Mouse (Mus musculus) E14TG2a.4 (cell line): Measurements from ENCODE around the gene Rb1.

Source experiments
- H3K27me3 ChIP-seq: 2 replicates; pipeline ENCODE4 v1.6.1; 2014; ENCODE audit warnings: low read length, control low read depth; ENCODE audit not compliant: insufficient read depth
- H3K36me3 ChIP-seq: 2 replicates; pipeline ENCODE4 v1.6.1; 2014; ENCODE audit warnings: low read length, control low read depth; ENCODE audit not compliant: insufficient read depth
- H3K4me1 ChIP-seq: replicated peaks from 2 replicates; pipeline ENCODE4 v1.6.1; 2014; ENCODE audit warnings: low read depth, low read length, control low read depth
- H3K4me3 ChIP-seq: replicated peaks from 2 replicates; pipeline ENCODE4 v1.5.1; 2014; ENCODE audit warnings: mild to moderate bottlenecking, low read length
- H3K9me3 ChIP-seq: 2 replicates; pipeline ENCODE4 v1.6.1; 2014; ENCODE audit warnings: low read length, control low read depth
- CTCF ChIP-seq: conservative IDR thresholded peaks from 2 replicates; pipeline ENCODE4 v1.5.1; 2014; ENCODE audit warnings: low read length
- NANOG ChIP-seq: IDR thresholded peaks from 2 replicates; pipeline ENCODE4 v1.6.1; 2014; ENCODE audit warnings: borderline replicate concordance, low read length, mixed read lengths
- POU5F1 ChIP-seq: IDR thresholded peaks from 2 replicates; pipeline ENCODE4 v1.6.1; 2014; ENCODE audit warnings: low read length, borderline replicate concordance

Gene Rb1

DNA sequence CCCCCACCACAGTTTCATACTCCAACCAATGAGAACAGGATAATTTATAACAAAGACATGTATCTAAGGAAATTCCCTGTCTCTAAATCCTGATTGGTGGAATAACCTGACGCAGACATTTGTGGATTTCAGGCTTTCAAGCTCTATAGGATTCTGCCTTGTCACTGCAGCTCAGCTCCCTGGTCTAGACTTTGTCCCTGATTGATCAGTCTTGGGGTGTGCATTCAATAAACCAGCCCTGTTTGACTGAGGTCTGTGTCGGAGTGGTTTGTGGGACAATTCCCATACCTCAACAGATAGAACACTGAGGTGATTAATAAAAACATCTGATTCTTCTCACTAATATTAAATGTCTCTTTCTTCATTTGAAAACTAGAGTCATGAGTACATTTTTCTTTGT lies 75.6 kb downstream of the Rb1 start:
- Histone ChIP-seq H3K27me3 (no peaks in the 10 kb centered on the region), H3K9me3 (no peaks in the 10 kb centered on the region), H3K4me3 (no peak overlapping the region), H3K4me1 (peaks cover 29% of the 10 kb centered on the region), H3K36me3 (no peaks in the 10 kb centered on the region)
- TF ChIP-seq CTCF (no peak), NANOG (no peak), POU5F1 (no peak)

DNA sequence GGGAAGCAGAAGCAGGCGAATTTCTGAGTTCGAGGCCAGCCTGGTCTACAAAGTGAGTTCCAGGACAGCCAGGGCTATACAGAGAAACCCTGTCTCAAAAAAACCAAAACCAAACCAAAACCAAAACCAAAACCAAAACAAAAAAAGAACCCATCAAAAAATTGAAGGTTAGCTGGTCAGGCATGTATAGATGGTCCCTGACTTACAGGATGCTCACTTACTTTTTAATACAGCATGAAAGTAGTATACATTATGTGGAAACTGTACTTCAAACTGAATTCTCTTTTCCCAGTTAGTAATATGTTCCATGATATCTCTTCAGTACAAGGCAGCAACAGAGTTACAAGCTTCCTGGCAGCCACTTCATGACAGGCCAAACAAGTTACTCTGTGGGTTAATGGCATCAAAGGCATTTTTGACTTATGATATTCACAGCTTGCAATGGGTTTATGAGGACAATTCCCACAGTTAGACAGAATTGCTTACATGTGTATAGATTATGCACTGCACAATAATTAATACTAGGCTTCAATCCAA lies 81.5 kb downstream of the Rb1 start:
- Histone ChIP-seq H3K4me1 (no peaks in the 10 kb centered on the region), H3K9me3 (no peaks in the 10 kb centered on the region), H3K36me3 (0 out of 2 replicates have a peak, but pooled peaks cover 4% of the 10 kb centered on the region), H3K27me3 (no peaks in the 10 kb centered on the region), H3K4me3 (no peak overlapping the region)
- TF ChIP-seq CTCF (no peak), POU5F1 (no peak), NANOG (no peak)

DNA sequence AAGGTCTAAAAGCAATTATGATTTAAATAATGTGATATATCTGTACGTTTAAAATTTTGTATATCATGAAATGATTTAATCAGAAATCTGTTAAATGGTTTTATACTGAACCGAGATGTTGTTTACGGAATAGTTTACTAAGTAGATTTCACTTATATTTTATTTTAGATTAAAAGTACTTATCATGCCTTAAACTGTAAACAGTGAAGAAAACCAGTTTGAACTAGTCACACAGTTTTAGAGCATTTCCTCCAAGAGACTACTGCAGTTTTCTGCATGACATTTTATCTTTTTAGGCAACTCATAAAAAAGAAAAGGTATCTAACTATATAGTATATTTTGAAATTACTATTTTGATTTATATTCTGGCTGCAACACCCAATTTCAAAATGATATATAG lies 85.8 kb downstream of the Rb1 start:
- Histone ChIP-seq H3K4me1 (peaks cover 28% of the 10 kb centered on the region), H3K9me3 (no peaks in the 10 kb centered on the region), H3K36me3 (0 out of 2 replicates have a peak, but pooled peaks cover 4% of the 10 kb centered on the region), H3K4me3 (peak overlapping the region; percentile 82), H3K27me3 (no peaks in the 10 kb centered on the region)
- TF ChIP-seq POU5F1 (no peak), CTCF (no peak), NANOG (no peak)

DNA sequence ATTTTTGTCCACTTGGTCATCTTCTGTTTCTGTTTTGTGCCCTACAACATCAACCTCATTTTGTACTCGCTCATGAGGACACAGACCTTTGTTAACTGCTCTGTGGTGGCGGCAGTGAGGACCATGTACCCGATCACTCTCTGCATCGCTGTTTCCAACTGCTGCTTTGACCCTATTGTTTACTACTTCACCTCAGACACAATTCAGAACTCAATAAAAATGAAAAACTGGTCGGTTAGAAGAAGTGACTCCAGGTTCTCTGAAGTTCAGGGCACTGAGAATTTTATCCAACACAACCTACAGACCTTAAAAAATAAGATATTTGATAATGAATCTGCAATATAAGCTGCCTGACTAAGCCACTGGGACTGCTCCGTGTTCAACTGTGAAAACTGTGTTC lies 86.3 kb downstream of the Rb1 start:
- Histone ChIP-seq H3K9me3 (no peaks in the 10 kb centered on the region), H3K36me3 (0 out of 2 replicates have a peak, but pooled peaks cover 4% of the 10 kb centered on the region), H3K4me1 (peaks cover 34% of the 10 kb centered on the region), H3K4me3 (peak overlapping the region; percentile 82), H3K27me3 (no peaks in the 10 kb centered on the region)
- no peak for TF ChIP-seq NANOG
- TF ChIP-seq CTCF = no peak
- no peak for TF ChIP-seq POU5F1

DNA sequence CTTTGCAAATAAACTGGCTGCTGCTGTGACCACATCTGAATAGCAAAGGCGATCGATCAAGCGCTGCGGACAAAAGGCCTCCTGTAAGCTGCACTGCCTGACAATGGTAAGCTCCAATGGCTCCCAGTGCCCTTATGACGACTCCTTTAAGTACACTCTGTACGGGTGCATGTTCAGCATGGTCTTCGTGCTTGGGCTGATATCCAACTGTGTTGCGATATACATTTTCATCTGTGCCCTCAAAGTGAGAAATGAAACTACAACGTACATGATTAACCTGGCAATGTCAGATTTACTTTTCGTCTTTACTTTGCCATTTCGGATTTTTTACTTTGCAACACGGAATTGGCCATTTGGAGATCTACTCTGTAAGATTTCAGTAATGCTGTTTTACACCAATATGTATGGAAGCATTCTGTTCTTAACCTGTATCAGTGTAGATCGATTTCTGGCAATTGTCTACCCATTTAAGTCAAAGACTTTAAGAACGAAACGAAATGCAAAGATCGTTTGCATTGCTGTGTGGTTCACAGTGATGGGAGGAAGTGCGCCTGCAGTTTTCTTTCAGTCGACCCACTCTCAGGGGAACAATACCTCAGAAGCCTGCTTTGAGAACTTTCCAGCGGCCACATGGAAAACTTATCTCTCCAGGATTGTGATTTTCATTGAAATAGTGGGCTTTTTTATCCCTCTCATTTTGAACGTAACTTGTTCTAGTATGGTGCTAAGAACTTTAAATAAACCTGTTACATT lies 86.9 kb downstream of the Rb1 start:
- no peaks in the 10 kb centered on the region for H3K27me3 ChIP-seq
- H3K36me3 ChIP-seq = 0 out of 2 replicates have a peak, but pooled peaks cover 4% of the 10 kb centered on the region
- H3K4me3 ChIP-seq = peak overlapping the region; percentile 82
- TF ChIP-seq POU5F1 (no peak), NANOG (peak; percentile 64)
- peaks cover 39% of the 10 kb centered on the region for H3K4me1 ChIP-seq
- no peaks in the 10 kb centered on the region for H3K9me3 ChIP-seq

DNA sequence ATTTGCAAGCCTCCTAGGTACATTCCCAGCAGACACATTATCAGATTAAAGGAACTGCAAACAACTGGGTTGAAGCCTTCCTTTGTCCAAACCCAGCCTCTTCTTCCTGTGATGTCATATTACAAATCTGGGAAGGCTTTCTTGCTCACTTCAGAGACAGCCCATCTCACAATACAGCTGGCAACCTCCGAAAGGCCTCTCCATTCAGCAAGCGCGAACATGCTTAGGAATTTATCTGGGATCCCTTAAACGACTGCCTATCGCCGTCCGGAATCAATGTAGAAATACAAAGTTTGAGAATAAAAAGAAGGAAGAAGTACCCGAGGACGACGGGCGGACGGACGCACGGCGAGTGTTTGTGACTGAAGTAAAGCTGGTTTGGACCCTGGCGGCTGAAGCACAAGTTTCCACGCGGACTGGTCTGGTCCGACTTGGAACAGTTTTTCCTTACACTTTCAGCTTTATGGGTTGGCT lies 87.7 kb downstream of the Rb1 start, which contains the start of gene Lpar6:
TSS of gene Lpar6 (plus strand) at position 48 of the 474 bp plus-strand sequence.
- Histone ChIP-seq H3K27me3 (no peaks in the 10 kb centered on the region), H3K4me3 (peak within 1 kb of the TSS; percentile 82), H3K36me3 (0 out of 2 replicates have a peak, but pooled peaks cover 4% of the 10 kb centered on the region), H3K9me3 (no peaks in the 10 kb centered on the region), H3K4me1 (peaks cover 43% of the 10 kb centered on the region)
- TF ChIP-seq POU5F1 (no peak), CTCF (no peak), NANOG (no peak)

DNA sequence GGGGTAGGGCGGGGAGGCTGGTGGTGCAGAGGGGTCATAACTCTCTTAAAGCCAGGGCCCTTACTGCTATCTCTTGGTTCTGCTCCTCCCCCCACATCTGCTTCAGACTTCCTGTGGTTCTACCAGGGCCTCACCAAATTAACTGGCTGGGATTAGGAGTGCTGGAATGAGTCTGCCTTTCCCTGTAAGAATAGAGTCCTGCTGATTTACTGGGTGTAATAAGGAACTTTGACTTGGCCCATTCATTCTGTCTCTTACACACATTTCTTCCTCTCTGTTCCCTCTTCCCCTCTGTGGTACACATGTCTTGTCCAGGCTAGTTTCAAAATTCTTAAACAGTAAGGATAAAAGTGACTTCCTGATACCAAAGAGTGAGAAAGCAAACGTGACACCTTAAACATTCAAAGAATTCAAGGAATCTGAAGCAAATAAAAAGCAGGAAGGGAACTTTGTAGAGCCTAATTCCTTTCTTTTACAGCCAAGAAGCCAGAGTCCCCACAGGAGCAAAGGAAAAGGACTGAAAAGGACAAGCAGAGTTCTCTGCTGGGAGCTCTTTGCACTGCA lies 91.1 kb downstream of the Rb1 start:
- no peaks in the 10 kb centered on the region for H3K27me3 ChIP-seq
- H3K36me3 ChIP-seq = no peaks in the 10 kb centered on the region
- H3K4me1 ChIP-seq = peaks cover 66% of the 10 kb centered on the region
- no peak for TF ChIP-seq NANOG
- no peak for TF ChIP-seq POU5F1
- TF ChIP-seq CTCF = no peak
- H3K4me3 ChIP-seq = peak overlapping the region; percentile 5; the same call in 1 of the 2 replicates
- no peaks in the 10 kb centered on the region for H3K9me3 ChIP-seq

DNA sequence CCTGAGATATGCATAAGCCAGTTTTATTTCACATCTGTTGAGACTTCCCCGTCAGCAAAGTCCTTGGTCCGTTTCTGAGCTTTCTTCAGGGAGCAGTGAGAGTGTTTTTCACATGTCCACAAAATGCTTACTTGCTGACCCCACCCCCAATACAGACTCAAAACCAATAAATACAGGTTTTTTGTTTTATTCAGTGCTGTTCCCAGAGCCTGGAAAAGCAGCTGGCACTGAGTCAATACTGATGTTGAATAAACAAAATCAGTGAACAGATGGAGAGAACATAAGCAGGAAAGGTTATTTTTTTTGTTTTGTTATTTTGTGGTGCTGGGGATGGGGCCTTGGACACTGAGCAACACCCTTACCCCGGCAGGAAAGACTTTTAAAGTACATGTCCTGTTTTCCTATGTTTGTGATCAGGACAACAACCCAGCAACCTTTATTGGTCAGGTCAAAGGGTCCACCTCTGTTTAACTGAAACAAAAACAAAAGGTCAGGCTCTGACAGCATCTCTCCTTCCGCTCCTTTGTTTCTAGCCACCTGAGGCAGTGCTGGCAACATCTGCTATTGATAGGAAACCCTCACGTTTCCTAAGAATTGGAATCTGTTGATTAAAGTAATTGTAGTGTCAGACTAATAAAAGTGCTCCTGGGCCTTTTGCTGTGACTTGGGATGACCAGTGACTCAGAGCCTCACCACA lies 94.2 kb downstream of the Rb1 start:
- Histone ChIP-seq H3K4me1 (peaks cover 53% of the 10 kb centered on the region), H3K4me3 (no peak overlapping the region), H3K9me3 (no peaks in the 10 kb centered on the region), H3K36me3 (no peaks in the 10 kb centered on the region), H3K27me3 (no peaks in the 10 kb centered on the region)
- no peak for TF ChIP-seq CTCF
- peak; percentile 30; the same call in 1 of the 2 replicates for TF ChIP-seq NANOG
